Mouse (Mus musculus) large intestine, adult 2 months (tissue): ENCODE data around the gene Lrr1. TPM values are rescaled to one million over a fixed set of nuclear protein-coding genes. Genes with fewer than 3 reads are reported as not detected.

Source experiments
- polyA plus RNA-seq: library from polyadenylated mRNA; depleted of rRNA; stranded (reverse); fragments of >200 nt; gene quantifications from 2 replicates; pipeline ENCODE4 v1.2.3, GENCODE M21; 2012; rRNA removed

Lrr1 gene
- polyA plus RNA-seq, 1 experiment = 3.0 TPM

Other genes starting within 250 kb of the Lrr1 start
- gene Rps29, start 9.6 kb upstream of the Lrr1 start, polyA plus RNA-seq = 1,845 and 1,948 TPM in 2 replicates
- gene Rpl36al, start 15.3 kb downstream of the Lrr1 start, polyA plus RNA-seq = 241 and 260 TPM in 2 replicates
- 17.9 and 23.3 TPM in 2 replicates for gene Mgat2, start 15.3 kb downstream of the Lrr1 start, polyA plus RNA-seq
- gene Gm49383, start 28.3 kb downstream of the Lrr1 start, polyA plus RNA-seq = 3.3 and 3.6 TPM in 2 replicates
- 1.4 and 1.7 TPM in 2 replicates for gene Dnaaf2, start 29.6 kb downstream of the Lrr1 start, polyA plus RNA-seq
- gene Gm49384, start 35.5 kb downstream of the Lrr1 start, polyA plus RNA-seq = 0.25 and 1.1 TPM in 2 replicates
- 6.4 and 6.5 TPM in 2 replicates for gene Pole2, start 59.4 kb downstream of the Lrr1 start, polyA plus RNA-seq
- 0.41 and 0.56 TPM in 2 replicates for gene Klhdc1, start 72.4 kb downstream of the Lrr1 start, polyA plus RNA-seq
- gene Klhdc2, start 127.9 kb downstream of the Lrr1 start, polyA plus RNA-seq = 13.0 and 13.6 TPM in 2 replicates
- gene Nemf, start 188.4 kb downstream of the Lrr1 start, polyA plus RNA-seq = 3.0 and 4.4 TPM in 2 replicates
- 222 and 263 TPM in 2 replicates for gene Arf6, start 203.3 kb downstream of the Lrr1 start, polyA plus RNA-seq
- gene Gm9887, start 203.6 kb downstream of the Lrr1 start, polyA plus RNA-seq = 0.67 and 1.5 TPM in 2 replicates